Mouse (Mus musculus) heart, adult 2 months (tissue): Measurements from ENCODE around the gene Carm1.

Experiments used
- CTCF ChIP-seq: fragments of 200-600 bp; IDR thresholded peaks from 2 replicates; pipeline ENCODE4 v1.8.1; 2022; ENCODE audit warnings: antibody characterized with exemption, mild to moderate bottlenecking, moderate library complexity
- EP300 ChIP-seq: fragments of 200-500 bp; IDR thresholded peaks from 2 replicates; pipeline ENCODE4 v1.6.1; 2011; ENCODE audit warnings: low read depth, low read length, control low read depth; ENCODE audit not compliant: insufficient read depth
- POLR2A ChIP-seq: fragments of 200-500 bp; IDR thresholded peaks from 2 replicates; pipeline ENCODE4 v1.6.1; 2011; ENCODE audit warnings: mild to moderate bottlenecking, low read depth, low read length, control low read depth; ENCODE audit not compliant: insufficient read depth

GRCm38 (mm10) chr9:21508871-21509404 is 37.8 kb upstream of the Carm1 start:
- TF ChIP-seq CTCF (no peak), POLR2A (no peak), EP300 (no peak)
